Mouse (Mus musculus) neural tube, embryonic 14.5 days (tissue): ENCODE data around the gene Gm21992. TPM values are rescaled to one million over a fixed set of nuclear protein-coding genes. Genes with fewer than 3 reads are reported as not detected.

ENCODE experiments used
- ATAC-seq: fragments of 200-750 bp; cut with Nextera tagmentation; 2 replicates; pipeline ENCODE4 v1.8.0; 2017; ENCODE audit warnings: low read depth, mild to moderate bottlenecking, moderate TSS enrichment, moderate library complexity
- H3K27ac ChIP-seq: fragments of 300-500 bp; sonication (generic); 2 replicates; pipeline ENCODE4 v1.5.1; 2014; ENCODE audit warnings: low read depth, mild to moderate bottlenecking, control low read depth, low read length, moderate library complexity, mixed read lengths
- H3K27me3 ChIP-seq: fragments of 300-500 bp; sonication (generic); 2 replicates; pipeline ENCODE4 v1.6.1; 2014; ENCODE audit warnings: low read length; ENCODE audit not compliant: control insufficient read depth, insufficient read depth
- H3K36me3 ChIP-seq: fragments of 300-500 bp; sonication (generic); 2 replicates; pipeline ENCODE4 v1.6.1; 2014; ENCODE audit warnings: low read length, mixed read lengths; ENCODE audit not compliant: control insufficient read depth, insufficient read depth
- H3K4me1 ChIP-seq: fragments of 300-500 bp; sonication (generic); 2 replicates; pipeline ENCODE4 v1.6.1; 2014; ENCODE audit warnings: low read length; ENCODE audit not compliant: control insufficient read depth, insufficient read depth
- H3K4me2 ChIP-seq: fragments of 300-500 bp; sonication (generic); 2 replicates; pipeline ENCODE4 v1.6.1; 2014; ENCODE audit warnings: mild to moderate bottlenecking, low read depth, low read length, control low read depth
- H3K4me3 ChIP-seq: fragments of 300-500 bp; sonication (generic); 2 replicates; pipeline ENCODE4 v1.5.1; 2014; ENCODE audit warnings: low read depth, low read length, control low read depth, mixed read lengths
- H3K9ac ChIP-seq: fragments of 300-500 bp; sonication (generic); replicated peaks from 2 replicates; pipeline ENCODE4 v1.6.1; 2014; ENCODE audit warnings: low read depth, mild to moderate bottlenecking, control low read depth, low read length, mixed read lengths
- H3K9me3 ChIP-seq: fragments of 300-500 bp; sonication (generic); 2 replicates; pipeline ENCODE4 v1.6.1; 2016; ENCODE audit warnings: low read length; ENCODE audit not compliant: control insufficient read depth
- WGBS: fragments of 180-500 bp; shearing (Covaris S2); extraction: QIAGEN DNeasy Blood & Tissue Kit; methylation state at CpG from one replicate; pipeline ENCODE4 v1.1.7; 2014; 5-methylcytosine and 5-hydroxymethylcytosine counted together
- polyA plus RNA-seq: library from polyadenylated mRNA; unstranded; fragments of >200 nt; fragmentation: Nextera tagmentation; extraction: Ambion mirVana; gene quantifications from 2 replicates; pipeline ENCODE4 v1.2.1, GENCODE M21; 2014

Gene Gm21992
- polyA plus RNA-seq, 1 experiment from 2014 or later = 21.0 TPM

DNA sequence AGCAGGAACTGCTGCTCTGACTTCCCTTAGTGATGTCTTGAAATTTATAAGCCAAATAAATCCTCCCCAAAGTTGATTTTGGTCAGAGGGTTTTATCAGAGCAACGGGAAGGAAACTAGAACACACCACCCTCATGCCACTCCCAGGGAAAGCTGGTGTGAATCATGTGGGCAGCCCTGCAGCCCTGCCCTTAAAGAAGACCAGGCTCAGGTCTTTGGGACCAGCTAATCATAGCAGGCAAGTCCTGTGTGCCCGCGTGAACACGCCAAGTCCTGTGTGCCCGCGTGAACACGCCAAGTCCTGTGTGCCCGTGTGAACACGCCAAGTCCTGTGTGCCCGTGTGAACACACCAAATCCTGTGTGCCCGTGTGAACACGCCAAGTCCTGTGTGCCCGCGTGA is 94.7 kb downstream of the Gm21992 start:
- H3K27me3 ChIP-seq = no peaks in the 10 kb centered on the region
- no peak overlapping the region for H3K27ac ChIP-seq
- no peak overlapping the region for H3K4me2 ChIP-seq
- H3K9me3 ChIP-seq = no peaks in the 10 kb centered on the region
- no peak overlapping the region for H3K4me3 ChIP-seq
- no peak for ATAC-seq
- no peaks in the 10 kb centered on the region; the same call in none of the 2 replicates for H3K36me3 ChIP-seq
- WGBS = 97% methylated on average over 14 of the region's 14 CpGs
- H3K9ac ChIP-seq = no peak overlapping the region
- H3K4me1 ChIP-seq = peaks cover 17% of the 10 kb centered on the region; the same call in 1 of the 2 replicates

- H3K36me3 ChIP-seq = no peaks in the 10 kb centered on the region
- peak overlapping the region; percentile 73 for H3K4me2 ChIP-seq
- WGBS = 39% methylated on average over 3 of the region's 3 CpGs
- no peaks in the 10 kb centered on the region for H3K27me3 ChIP-seq
- no peaks in the 10 kb centered on the region for H3K9me3 ChIP-seq
- H3K4me1 ChIP-seq = peaks cover 14% of the 10 kb centered on the region; the same call in 1 of the 2 replicates
- no peak overlapping the region for H3K27ac ChIP-seq
- peak overlapping the region; percentile 82 for H3K4me3 ChIP-seq
- no peak for ATAC-seq
- H3K9ac ChIP-seq = 0 out of 2 replicates have a peak overlapping the region, but pooled peaks have one; percentile 97
Measured at GRCm38 (mm10) chr19:4713886-4714285, 97.5 kb downstream of the Gm21992 start.

DNA sequence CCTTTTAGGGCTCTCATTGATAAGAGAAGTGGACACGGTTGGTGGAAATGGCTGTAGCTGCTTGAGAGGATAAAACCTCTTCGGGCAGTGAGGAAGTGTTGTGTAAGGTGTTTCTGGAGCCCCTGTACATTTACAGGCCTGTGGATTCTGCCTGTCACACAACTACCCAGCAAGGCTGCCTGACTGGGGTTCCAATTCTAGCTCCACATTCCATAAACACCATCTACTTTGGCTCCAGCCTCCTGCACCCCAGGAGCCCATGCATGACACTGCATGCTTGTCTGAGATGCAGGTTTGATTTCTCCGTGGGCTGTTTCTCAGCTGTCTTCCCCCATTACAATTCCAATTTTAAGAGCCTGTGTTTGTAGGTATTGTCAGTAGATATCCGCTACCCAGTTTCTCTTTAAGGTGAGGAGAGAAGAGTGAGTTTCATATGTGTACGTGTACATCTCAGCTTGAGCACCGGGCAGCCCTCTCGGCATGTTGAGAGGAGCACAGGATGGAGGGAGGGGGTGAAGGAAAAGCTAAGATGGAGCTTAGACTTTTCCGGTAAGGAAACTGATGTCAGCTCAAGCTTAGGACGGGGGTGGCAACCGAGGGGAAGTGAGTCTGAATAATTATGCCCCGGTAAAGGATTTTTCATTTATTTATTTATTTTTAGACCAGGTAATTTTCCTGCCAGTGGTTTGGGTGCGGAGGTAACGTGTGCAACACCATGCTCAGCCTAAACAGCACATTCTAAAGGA is 98.5 kb downstream of the Gm21992 start:
- Histone ChIP-seq H3K27me3 (no peaks in the 10 kb centered on the region), H3K4me1 (peaks cover 14% of the 10 kb centered on the region; the same call in 1 of the 2 replicates), H3K27ac (peak overlapping the region; percentile 94), H3K9ac (peak overlapping the region; percentile 97), H3K4me3 (peak overlapping the region; percentile 82), H3K4me2 (peak overlapping the region; percentile 73), H3K9me3 (no peaks in the 10 kb centered on the region), H3K36me3 (no peaks in the 10 kb centered on the region)
- ATAC-seq = no peak
- 23% methylated on average over 13 of the region's 13 CpGs for WGBS

DNA sequence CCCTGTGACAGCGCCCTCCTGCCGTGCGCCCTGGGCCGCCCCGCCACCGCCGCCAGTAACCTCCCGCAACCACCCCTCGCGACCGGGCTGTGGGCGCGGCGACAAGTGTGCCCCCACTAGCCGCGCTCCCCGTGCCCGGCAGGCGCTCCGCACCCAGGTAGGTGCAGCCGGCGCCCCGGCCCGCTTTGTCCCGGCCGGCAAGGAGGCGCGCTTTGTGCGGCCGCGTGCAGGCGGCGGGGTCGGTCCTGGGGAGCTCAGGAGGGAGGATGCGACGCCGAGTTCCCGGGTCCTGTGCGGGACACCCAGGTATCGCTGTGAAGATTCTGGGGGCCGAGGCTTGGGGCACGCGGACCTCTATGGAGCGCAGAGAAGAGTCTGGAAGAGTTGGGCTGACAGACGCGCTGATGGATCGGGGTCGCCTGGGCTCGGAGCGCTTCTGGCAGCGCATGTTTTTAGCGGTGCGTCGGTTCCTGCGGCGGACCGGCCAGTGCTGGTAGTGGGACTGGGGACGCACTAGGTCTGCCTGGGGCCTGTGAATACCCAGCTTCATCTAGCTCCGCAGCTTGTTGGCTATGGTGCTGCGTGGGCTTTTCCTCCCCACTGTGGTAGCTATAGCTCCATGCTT is 99.1 kb downstream of the Gm21992 start:
- Histone ChIP-seq H3K36me3 (no peaks in the 10 kb centered on the region), H3K27me3 (no peaks in the 10 kb centered on the region), H3K9me3 (no peaks in the 10 kb centered on the region), H3K4me1 (peaks cover 14% of the 10 kb centered on the region; the same call in 1 of the 2 replicates), H3K9ac (peak overlapping the region; percentile 97), H3K4me2 (peak overlapping the region; percentile 73), H3K4me3 (peak overlapping the region; percentile 82), H3K27ac (peak overlapping the region; percentile 94)
- peak; percentile 53 for ATAC-seq
- WGBS = under 1% methylated on average over 54 of the region's 60 CpGs

- Histone ChIP-seq H3K27me3 (no peaks in the 10 kb centered on the region), H3K36me3 (no peaks in the 10 kb centered on the region), H3K9ac (peak overlapping the region; percentile 97), H3K9me3 (no peaks in the 10 kb centered on the region), H3K4me3 (peak overlapping the region; percentile 82), H3K4me1 (peaks cover 14% of the 10 kb centered on the region; the same call in 1 of the 2 replicates), H3K4me2 (peak overlapping the region; percentile 73), H3K27ac (peak overlapping the region; percentile 94)
- peak; percentile 87 for ATAC-seq
- under 1% methylated on average over 25 of the region's 65 CpGs for WGBS
Measured at GRCm38 (mm10) chr19:4711601-4712155, 99.7 kb downstream of the Gm21992 start.

DNA sequence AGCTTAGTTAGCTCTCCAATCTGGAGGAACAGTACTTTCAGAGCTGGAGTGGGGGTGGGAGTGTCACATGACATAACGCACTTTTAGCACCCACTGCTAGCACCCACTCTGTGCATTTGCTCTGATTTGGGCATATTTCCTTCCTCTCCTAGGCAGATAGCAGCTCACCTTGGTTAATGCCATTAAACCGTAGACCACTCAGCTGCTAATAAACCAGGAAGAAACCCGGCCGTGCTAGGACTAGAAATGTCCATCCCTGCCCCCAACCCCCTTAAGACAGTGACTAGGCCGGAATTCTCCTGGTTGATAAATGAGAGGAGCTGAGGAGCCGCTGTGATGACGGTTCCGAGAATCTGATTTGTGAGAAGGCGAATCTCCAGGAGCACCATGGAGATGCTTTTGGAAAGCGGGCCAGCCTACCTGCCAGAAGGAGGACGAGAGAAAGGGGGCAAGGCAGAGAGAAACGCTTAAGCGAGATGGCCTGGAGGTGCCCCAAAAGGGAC is 100.3 kb downstream of the Gm21992 start, which contains the start of gene Sptbn2:
Sptbn2 (plus strand) TSS at position 70 of the 503 bp plus-strand sequence.
- Histone ChIP-seq H3K4me1 (peaks cover 14% of the 10 kb centered on the region; the same call in 1 of the 2 replicates), H3K4me3 (peak within 1 kb of the TSS; percentile 82), H3K36me3 (no peaks in the 10 kb centered on the region), H3K4me2 (peak within 1 kb of the TSS; percentile 73), H3K9ac (peak within 1 kb of the TSS; percentile 97), H3K9me3 (no peaks in the 10 kb centered on the region), H3K27me3 (no peaks in the 10 kb centered on the region), H3K27ac (peak within 1 kb of the TSS; percentile 94)
- WGBS = 4% methylated on average over 13 of the region's 13 CpGs
- 0 out of 2 replicates have a peak, but pooled peaks have one; percentile 36 for ATAC-seq

- 82% methylated on average over 10 of the region's 10 CpGs for WGBS
- H3K9ac ChIP-seq = no peak overlapping the region
- H3K9me3 ChIP-seq = no peaks in the 10 kb centered on the region
- H3K4me2 ChIP-seq = no peak overlapping the region
- no peak overlapping the region for H3K27ac ChIP-seq
- no peaks in the 10 kb centered on the region for H3K27me3 ChIP-seq
- ATAC-seq = no peak
- no peak overlapping the region for H3K4me3 ChIP-seq
- H3K4me1 ChIP-seq = peaks cover 4% of the 10 kb centered on the region; the same call in 1 of the 2 replicates
- no peaks in the 10 kb centered on the region for H3K36me3 ChIP-seq
Measured at GRCm38 (mm10) chr19:4708765-4709164, 102.6 kb downstream of the Gm21992 start.

- H3K4me2 ChIP-seq = no peak overlapping the region
- H3K36me3 ChIP-seq = no peaks in the 10 kb centered on the region
- no peak overlapping the region for H3K4me3 ChIP-seq
- H3K9me3 ChIP-seq = no peaks in the 10 kb centered on the region
- H3K27me3 ChIP-seq = 0 out of 2 replicates have a peak, but pooled peaks cover 5% of the 10 kb centered on the region
- no peak for ATAC-seq
- H3K9ac ChIP-seq = no peak overlapping the region
- 69% methylated on average over 7 of the region's 7 CpGs for WGBS
- no peak overlapping the region for H3K27ac ChIP-seq
- H3K4me1 ChIP-seq = peaks cover 7% of the 10 kb centered on the region
Measured at GRCm38 (mm10) chr19:4701221-4701620, 110.2 kb downstream of the Gm21992 start.
